Mouse (Mus musculus): ENCODE measurements at regions not wholly inside any gene's neighbourhood (a gene's known extent, or its start where the extent isn't known, plus 50 kb on each side); places are given as distances from the start of the nearest gene placed in this dataset.

DNA sequence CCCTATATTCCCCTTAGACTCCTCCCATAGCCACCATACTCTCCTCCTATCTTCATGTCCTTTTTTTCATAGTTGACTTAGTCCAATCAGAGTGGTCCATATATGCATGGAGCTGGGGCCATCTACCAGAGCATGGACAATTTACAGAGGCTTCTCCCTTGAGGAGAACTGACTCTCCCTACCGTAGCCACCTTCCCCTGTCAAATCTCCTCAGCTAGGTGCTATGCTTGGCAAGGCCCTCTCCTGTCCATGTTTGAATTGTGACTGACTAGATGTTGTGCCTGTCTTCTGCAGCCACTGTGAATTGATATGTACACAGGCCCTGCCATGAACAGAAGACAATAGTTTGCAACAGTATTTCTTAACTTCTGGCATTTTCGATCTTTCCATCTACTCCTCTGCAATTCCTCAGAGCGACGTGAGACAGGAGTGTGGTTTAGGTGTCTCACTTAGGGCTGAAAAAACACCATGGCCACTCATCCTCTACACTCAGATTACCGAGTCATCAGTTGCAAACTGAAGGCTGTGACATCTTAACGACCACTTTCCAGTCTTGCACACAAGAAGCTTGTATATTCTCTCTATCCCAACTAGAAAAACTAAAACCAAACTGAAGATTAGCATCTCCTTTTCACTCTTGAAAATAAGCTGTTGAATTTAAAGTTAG lies 163.1 kb upstream of the Arrdc4 start:
- no peak for TF ChIP-seq GATA4 (IDR thresholded peaks at IDR 0.05; ENCODE audit: insufficient replicate concordance, low read length)

DNA sequence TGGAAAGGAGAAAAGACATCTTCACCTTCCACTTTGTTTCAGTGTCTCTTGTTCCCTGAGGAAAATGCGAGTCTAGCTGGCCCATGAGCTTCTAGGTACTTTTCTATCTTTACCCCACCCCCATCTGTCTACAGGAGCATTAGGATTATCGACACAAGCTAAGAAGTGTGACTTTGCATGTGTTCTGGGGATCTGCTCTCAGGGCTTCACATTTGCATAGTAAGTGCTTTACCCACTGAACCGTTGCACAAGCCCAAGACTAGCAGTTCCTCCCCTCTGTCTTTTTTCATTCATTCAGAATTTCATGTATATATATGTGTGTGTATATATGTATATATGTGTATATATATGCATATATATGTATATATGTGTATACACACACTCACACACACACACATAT lies 162.5 kb upstream of the Arrdc4 start:
- TF ChIP-seq GATA4 (IDR thresholded peaks at IDR 0.05; ENCODE audit: insufficient replicate concordance, low read length): no peak

DNA sequence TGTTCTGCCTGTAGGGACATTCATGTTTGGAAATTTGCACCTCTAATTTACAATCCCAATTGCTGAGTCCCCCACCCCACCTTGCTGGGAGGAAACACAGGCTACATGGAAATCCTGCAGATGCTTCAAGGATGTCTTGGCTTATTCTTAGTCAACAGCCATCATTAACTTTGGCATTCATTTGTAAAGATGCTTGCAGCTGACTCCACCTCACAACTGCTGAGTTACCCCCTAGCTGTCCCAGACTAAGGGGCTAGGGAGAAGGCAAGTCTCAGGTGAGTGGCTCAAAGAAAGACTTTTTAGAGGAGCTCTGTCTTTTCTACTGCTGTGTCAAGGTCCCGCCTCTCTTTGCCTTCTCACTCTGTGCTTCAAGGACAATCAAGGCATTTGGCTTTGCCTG lies 160.7 kb upstream of the Arrdc4 start:
- no peak for TF ChIP-seq GATA4 (IDR thresholded peaks at IDR 0.05; ENCODE audit: insufficient replicate concordance, low read length)

DNA sequence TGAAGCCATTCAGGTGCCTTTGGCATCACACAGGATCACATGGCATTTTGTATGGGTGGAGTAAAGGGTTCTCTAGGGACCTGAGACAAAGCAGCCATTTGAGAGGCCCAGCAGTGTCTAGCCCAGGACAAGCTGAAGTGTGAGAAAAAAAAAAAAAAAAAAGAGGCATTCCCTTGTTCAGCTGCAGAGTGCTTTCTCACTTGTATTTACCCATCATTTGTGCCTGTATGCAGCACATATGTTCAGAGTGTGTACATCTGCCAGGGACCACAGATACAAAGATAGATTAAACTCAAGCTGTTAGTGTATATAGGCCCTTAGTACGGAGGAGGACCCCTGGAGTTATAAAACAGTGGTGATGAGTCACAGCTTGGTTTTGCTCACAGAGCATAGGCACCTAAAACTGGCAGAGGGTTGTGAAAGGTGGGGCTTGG lies 159.4 kb upstream of the Arrdc4 start:
- TF ChIP-seq GATA4 (IDR thresholded peaks at IDR 0.05; ENCODE audit: insufficient replicate concordance, low read length): no peak

DNA sequence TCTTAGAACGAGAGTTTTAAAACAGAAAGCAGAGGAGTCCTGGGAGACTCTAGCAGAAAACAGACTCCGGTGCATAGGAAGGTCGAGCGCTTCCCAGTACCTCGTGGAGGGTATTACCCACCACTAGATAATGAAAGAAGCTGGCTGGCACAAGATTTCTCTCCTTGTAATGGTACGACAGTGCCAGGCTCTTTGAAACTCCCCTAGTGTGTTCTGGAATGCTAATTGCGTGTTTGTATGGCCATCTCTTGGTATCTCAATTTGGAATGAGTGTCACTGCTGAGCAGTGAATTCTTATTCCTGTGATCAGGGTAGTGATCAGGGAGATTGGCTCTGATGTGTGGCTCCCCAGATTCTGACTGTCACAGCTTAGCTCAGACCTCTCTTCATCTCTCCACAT lies 158.8 kb upstream of the Arrdc4 start:
- TF ChIP-seq GATA4 (IDR thresholded peaks at IDR 0.05; ENCODE audit: insufficient replicate concordance, low read length): no peak

DNA sequence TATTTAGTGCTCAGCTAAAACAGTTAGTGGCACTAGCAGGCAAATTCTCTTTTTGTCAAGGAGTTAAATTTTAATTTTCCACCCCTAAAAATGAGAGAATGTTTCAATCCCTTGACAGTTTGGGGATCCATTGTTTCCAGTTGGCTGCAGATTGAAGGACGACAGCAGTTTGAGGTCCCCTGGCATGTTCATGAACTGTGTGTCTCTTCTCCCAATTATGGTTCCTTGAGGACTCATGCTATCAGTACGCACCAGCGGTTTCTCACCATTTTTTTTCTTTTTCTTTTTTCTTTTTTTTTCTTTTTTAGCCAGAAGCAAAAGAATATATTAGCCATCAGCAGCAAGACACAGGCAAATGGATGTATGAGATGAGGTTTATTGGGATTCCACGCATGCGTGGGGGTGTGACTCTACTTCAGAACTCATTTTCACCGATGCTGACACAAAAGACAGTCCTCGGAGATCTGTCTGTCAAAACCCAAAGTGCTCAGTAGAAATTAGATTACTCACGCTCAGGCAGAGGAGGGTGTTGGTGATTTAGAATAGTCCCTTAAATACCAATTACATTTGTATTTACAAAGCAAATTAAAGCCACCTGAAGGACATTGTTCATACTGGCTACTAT lies 157.8 kb upstream of the Arrdc4 start:
- no peak for TF ChIP-seq GATA4 (IDR thresholded peaks at IDR 0.05; ENCODE audit: insufficient replicate concordance, low read length)

DNA sequence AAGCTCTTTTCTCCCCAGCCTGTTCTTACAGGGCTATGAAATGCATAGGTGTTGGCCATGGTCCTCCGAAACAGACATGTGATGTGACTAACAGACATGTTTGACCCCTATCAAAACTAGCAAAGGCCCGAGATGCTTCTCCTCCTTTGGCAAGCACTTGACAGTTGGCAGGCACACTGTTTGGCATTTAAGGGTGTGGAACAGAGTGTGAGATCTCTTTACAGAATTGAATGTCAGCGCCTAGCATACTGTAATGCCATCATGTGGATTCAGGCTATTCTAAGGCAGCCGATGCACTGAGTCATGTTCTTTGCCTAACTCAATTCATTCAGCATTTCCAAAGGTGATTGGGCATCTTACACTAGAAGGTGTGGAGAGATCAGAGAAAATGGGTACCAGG lies 156.8 kb upstream of the Arrdc4 start:
- no peak for TF ChIP-seq GATA4 (IDR thresholded peaks at IDR 0.05; ENCODE audit: insufficient replicate concordance, low read length)

DNA sequence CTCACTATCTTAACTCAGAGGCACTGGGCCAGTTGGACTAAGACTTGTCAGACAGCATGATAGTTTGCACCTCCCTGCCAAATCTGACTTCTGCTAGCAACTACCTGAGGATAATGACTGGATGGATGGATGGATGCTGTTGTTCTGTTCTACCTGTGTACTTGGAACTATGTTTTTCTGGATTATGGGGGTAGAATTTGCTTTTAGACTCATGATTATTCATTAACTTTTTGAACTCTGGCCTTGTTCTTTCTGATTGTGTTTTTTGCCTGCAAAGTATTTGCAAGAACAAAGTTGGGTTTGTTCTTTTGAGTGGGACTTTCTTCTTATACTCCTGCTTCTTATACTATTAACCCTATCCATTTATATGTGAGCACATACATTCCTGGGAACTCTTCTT lies 137.1 kb upstream of the Arrdc4 start:
- TF ChIP-seq GATA4 (IDR thresholded peaks at IDR 0.05; ENCODE audit: insufficient replicate concordance, low read length): no peak

DNA sequence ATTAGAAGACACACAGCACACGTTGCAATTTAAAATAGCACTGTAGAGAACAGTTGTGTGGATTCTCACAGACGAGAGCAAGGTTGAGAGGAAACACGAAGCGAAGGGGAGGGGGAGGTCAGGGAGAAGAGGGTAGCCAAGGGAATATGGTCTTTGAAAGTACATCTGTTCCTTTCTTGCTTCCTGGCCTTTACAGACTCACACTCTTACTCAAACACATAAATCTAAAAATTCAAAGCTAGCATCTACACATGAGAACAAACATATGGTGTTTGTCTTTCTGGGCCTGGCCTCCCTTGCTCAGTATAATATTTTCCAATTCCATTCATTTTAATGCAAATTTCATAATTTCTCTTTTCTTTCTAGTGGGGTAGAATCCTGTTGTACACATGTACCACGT lies 124.0 kb upstream of the Arrdc4 start:
- TF ChIP-seq GATA4 (IDR thresholded peaks at IDR 0.05; ENCODE audit: insufficient replicate concordance, low read length): no peak

DNA sequence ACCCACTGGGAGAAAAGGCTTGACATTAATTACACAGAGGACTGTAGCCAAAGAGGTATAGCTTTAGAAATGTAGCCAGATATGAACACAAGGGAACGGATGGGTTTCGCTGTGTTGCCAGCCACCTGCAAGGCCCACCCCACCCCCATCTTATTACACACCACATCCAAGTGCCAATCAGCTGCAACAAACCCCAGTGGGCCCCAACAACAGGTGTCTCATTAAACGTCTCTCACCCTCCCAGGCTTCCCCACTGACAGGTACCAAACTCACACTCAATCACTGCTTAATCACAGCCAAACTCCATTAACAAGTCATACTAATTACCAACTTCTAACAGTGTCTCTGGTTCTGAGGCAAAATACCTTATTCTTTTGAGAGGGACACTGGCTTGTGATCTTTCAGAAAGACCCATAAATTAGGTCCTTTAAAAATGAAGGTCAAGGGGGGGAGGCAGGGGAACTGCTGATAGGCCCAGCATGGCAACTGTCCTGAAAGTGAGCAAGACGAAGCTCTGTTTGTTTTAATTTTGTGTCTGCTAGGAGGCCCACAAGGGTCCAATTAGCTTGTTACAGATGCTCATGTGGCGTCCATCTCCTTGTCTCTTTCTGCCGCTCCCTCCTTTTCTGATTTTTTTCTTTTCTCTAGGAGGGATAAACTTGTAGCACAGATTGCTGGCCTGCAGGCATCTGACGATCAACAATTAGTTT lies 115.4 kb upstream of the Arrdc4 start:
- TF ChIP-seq GATA4 (IDR thresholded peaks at IDR 0.05; ENCODE audit: insufficient replicate concordance, low read length): no peak

DNA sequence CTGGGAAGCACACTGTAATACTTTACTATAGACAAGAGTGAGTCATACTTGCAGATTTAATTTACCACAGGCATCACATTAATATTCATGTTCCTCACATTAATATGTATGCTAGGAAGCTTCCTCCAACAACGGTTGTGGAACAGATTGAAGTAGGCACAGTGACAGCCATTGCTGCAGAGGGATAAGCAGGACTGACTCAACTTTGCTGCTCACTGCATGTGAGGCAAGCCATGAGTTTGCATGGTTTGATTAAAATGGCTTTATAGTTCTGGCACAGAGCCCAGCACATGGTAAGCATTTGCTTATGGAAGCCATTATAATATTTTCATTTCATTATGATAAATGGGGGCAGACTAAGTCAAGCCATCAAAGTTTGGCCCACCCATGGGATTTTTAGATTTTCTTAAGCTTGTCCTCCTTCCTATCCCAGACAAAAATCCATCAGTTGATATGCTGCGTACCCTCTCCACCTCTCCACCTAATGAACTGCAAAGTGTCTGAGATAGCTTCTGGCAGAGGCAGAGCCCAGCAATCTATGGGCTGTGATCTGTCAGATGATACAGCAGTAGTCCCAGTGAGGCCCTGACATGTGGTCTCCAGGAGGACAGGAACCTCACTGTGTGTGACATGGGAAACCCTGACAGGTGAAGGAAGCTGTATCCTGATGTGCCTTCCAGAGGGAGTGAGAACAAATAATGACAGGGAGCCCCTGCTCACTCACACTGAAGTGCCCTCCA lies 109.6 kb upstream of the Arrdc4 start:
- TF ChIP-seq GATA4 (IDR thresholded peaks at IDR 0.05; ENCODE audit: insufficient replicate concordance, low read length): no peak

DNA sequence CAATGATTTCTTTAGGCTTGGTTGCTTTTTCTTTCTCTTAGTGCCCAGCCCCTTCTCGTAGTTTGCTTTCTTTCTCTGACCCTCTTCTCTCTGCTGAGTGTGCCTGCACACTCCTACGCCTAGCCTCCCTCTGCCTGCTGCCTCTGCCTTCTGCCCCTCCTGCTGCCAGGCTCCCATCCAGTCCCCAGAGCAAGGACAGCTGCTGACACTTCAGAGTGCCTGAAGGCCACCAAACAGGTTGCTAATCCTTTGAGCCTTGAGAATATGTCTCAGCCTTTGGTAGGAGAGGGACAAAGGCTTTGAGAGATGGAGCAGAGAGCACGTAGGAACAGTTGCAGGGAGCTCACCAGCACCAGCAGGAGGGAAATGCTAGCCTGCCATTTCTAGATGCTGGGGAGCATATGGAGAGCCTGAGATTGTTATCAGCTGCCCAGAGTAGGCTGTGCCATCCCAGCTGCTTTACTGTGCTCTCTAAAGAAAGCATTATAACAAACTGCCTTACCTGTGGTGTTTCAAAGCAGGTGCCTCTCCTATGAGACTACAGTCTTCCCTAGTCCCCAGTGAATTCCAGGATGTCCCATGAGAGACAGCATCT lies 103.0 kb upstream of the Arrdc4 start:
- no peak for TF ChIP-seq GATA4 (IDR thresholded peaks at IDR 0.05; ENCODE audit: insufficient replicate concordance, low read length)

DNA sequence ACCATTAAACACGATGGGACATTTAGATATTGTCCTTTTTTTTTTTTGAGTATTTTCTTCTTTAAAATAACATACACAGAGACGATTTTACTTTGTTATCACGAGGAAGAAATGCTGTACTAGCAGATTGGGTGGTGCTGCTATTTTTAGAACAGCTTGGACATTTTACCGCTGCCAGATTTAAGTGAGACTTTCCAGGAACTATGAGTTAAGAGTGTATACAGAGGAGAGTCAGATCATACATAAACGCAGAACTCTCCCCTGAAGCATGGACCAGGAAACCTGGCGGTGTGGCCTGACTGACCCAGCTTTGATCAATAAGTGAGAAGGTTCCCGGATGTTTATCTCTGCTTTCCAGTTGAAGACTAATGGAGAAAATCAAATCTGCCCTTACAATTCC lies 95.6 kb upstream of the Arrdc4 start:
- TF ChIP-seq GATA4 (IDR thresholded peaks at IDR 0.05; ENCODE audit: insufficient replicate concordance, low read length): no peak

DNA sequence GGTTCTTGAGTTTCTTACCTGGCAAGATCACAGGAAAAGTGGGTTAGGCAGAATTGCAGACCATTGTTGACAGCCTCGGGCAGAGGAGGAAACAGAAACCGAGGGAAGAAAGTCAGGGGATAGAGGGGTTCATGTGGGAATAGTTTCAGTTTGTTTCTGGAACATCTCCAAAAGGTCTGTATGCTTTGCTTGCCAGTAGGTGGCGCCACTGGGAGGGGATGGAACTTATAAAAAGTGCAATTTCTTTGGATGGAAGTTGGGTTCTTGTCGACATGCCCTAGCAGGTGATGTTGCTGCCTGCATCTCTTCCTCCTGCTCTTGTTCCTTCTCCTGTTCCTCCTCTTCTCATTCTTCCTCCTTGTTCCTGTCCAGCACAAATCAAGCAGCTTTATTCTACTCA lies 94.3 kb upstream of the Arrdc4 start:
- no peak for TF ChIP-seq GATA4 (IDR thresholded peaks at IDR 0.05; ENCODE audit: insufficient replicate concordance, low read length)
